Mouse (Mus musculus) brain, adult 2 months (tissue): ENCODE data around the gene Hecw2.
A peak's percentile ranks its signal among the peaks of the same experiment; 100 is the strongest.

Source experiments
- DNase-seq: peaks from one replicate; pipeline ENCODE4 v3.0.0; 2011; ENCODE audit warnings: low read depth, low spot score

The Hecw2 gene

GRCm38 (mm10) chr1:53986185-53986892 is 208.6 kb downstream of the Hecw2 start:
- peak; percentile 84 for DNase-seq

- DNase-seq, result no peak
These were observed 216.5 kb downstream of the Hecw2 start for GRCm38 (mm10) chr1:53978514-53978831.

- DNase-seq, result peak; percentile 82
These were observed 217.0 kb downstream of the Hecw2 start for GRCm38 (mm10) chr1:53977806-53978513.

GRCm38 (mm10) chr1:53976721-53977120 is 218.2 kb downstream of the Hecw2 start:
- DNase-seq, result no peak

- DNase-seq, result no peak
These were observed 218.9 kb downstream of the Hecw2 start for GRCm38 (mm10) chr1:53976100-53976499.

- no peak for DNase-seq
These were observed 220.0 kb downstream of the Hecw2 start for GRCm38 (mm10) chr1:53974941-53975340.

GRCm38 (mm10) chr1:53970326-53970977 is 224.5 kb downstream of the Hecw2 start:
- peak; percentile 53 for DNase-seq

GRCm38 (mm10) chr1:53952395-53952794 is 242.6 kb downstream of the Hecw2 start:
- peak; percentile 46 for DNase-seq

- DNase-seq, result no peak
These were observed 249.2 kb downstream of the Hecw2 start for GRCm38 (mm10) chr1:53945815-53946214.

- no peak for DNase-seq
These were observed 252.5 kb downstream of the Hecw2 start for GRCm38 (mm10) chr1:53942468-53942867.

- DNase-seq, result no peak
These were observed 253.4 kb downstream of the Hecw2 start for GRCm38 (mm10) chr1:53941528-53941927.

- DNase-seq, result peak; percentile 66
These were observed 254.5 kb downstream of the Hecw2 start for GRCm38 (mm10) chr1:53940268-53941017.

- DNase-seq, result no peak
These were observed 255.7 kb downstream of the Hecw2 start for GRCm38 (mm10) chr1:53939291-53939690.

GRCm38 (mm10) chr1:53933308-53933707 is 261.7 kb downstream of the Hecw2 start:
- no peak for DNase-seq

- no peak for DNase-seq
These were observed 263.7 kb downstream of the Hecw2 start for GRCm38 (mm10) chr1:53931314-53931713.

GRCm38 (mm10) chr1:53927605-53928004 is 267.4 kb downstream of the Hecw2 start:
- DNase-seq, result peak; percentile 43

- DNase-seq, result no peak
These were observed 269.6 kb downstream of the Hecw2 start for GRCm38 (mm10) chr1:53925149-53925901.

GRCm38 (mm10) chr1:53911848-53912247 is 283.1 kb downstream of the Hecw2 start:
- no peak for DNase-seq

GRCm38 (mm10) chr1:53910251-53910650 is 284.7 kb downstream of the Hecw2 start:
- no peak for DNase-seq

GRCm38 (mm10) chr1:53909118-53909517 is 285.9 kb downstream of the Hecw2 start:
- DNase-seq, result peak; percentile 87

GRCm38 (mm10) chr1:53906175-53906574 is 288.8 kb downstream of the Hecw2 start:
- DNase-seq, result no peak
